Mouse (Mus musculus) Patski (cell line): ENCODE measurements around the gene S100a3. TPM values are rescaled to one million over a fixed set of nuclear protein-coding genes. Genes with fewer than 3 reads are reported as not detected.

Source experiments
- ATAC-seq: fragments of 100-300 bp; one replicate; pipeline ENCODE4 v1.8.0; 2021
- CTCF ChIA-PET: fragments of 350-600 bp; sonication (Branson Sonifier 250); formaldehyde crosslinking; loops from one replicate; lab custom pipeline; 2022; ENCODE audit warnings: inconsistent platforms; lab: Charles Lee
- POLR2A ChIA-PET: fragments of 350-600 bp; sonication (Branson Sonifier 250); formaldehyde crosslinking; loops from one replicate; lab custom pipeline; 2022; ENCODE audit warnings: antibody characterized with exemption, inconsistent platforms; lab: Charles Lee
- DNase-seq: peaks from one replicate; pipeline ENCODE4 v3.0.0-alpha.2; 2011; ENCODE audit warnings: low read depth, low spot score
- H3K27me3 ChIP-seq: fragments of 371-371 bp; one replicate; pipeline ENCODE4 v1.5.1; 2021
- CTCF ChIP-seq: fragments of 100-300 bp; IDR thresholded peaks from one replicate; pipeline ENCODE4 v1.5.1; 2021
- in situ Hi-C: fragments of 300-500 bp; cut with MboI; formaldehyde crosslinking; loops from 3 replicates; pipeline ENCODE4 v1.11.1; 2018; ENCODE audit warnings: low pct_unique_long_range_greater_than_20kb, mixed read lengths
- polyA plus RNA-seq: library from polyadenylated mRNA; unstranded; gene quantifications from one replicate; pipeline ENCODE4 v1.2.3, GENCODE M21; 2021

S100a3 gene
- polyA plus RNA-seq, 1 experiment from 2014 or later: 7.0 TPM

- TF ChIP-seq CTCF: no peak
- ChIA-PET CTCF (interaction anchor here (1.3 to 1.7 kb wide), 2 partner anchors 8 to 63 kb away, joined by 6 to 8 read pairs; no protein-coding TSS in a partner anchor), POLR2A (interaction anchor here (0.6 kb wide), 1 partner anchor 139 kb away, joined by 8 read pairs; no protein-coding TSS in a partner anchor)
- ATAC-seq: no peak
- no peak for DNase-seq
- in situ Hi-C loops: loop anchor here (5.0 kb wide), 2 partner anchors 60 to 230 kb away; no protein-coding TSS in a partner anchor
- no peaks in the 10 kb centered on the region for H3K27me3 ChIP-seq
These were observed 86.9 kb downstream of the S100a3 start for GRCm38 (mm10) chr3:90647291-90647690.

DNA sequence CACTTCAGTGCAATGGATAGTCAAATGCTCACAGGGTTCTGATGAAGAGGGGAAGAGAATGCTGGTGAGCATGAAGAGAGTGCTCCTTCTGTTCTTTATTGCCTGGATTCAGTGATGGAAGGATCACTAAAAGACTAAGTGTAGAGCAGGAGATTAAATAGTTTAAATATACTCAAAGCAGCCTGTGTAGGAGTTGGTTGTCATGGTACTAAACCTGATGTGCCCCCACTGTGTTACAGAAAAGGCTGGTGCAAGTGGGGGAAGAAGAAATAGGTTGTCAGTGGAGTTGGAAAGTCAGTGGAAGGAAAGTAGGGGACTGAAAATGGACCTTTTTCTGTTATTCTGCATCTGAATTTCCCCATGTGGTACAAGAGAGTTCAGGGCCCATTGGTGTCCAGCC lies 88.6 kb downstream of the S100a3 start:
- TF ChIP-seq CTCF: no peak
- in situ Hi-C loops: loop anchor here (5.0 kb wide), 2 partner anchors 62 to 232 kb away; no protein-coding TSS in a partner anchor
- DNase-seq (no peak), ATAC-seq (no peak)
- ChIA-PET POLR2A (interaction anchor here (1.5 kb wide), 1 partner anchor 35 kb away, joined by 3 read pairs; no protein-coding TSS in a partner anchor), CTCF (interaction anchor here (1.7 kb wide), 1 partner anchor 9 kb away, joined by 6 read pairs; no protein-coding TSS in a partner anchor)
- no peaks in the 10 kb centered on the region for H3K27me3 ChIP-seq

DNA sequence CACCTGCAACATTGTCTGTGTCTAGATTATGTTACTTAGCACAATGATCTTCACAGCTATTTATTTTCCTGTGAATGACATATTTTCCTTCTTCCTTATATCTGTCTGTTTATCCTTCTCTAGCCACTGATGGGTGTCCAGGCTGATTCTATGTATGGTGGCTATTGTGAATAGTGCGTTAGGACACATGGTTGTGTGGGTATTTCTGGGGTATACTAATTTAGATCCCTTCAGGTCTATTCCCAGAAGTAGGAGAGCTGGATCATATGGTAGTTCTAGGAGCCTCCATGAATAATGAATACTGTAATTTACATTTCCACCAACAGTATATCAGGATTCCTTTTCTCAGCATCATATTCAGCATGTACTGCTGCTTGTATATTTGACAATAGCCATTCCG lies 89.5 kb downstream of the S100a3 start:
- POLR2A ChIA-PET: no interaction called here
- no peak for TF ChIP-seq CTCF
- DNase-seq (no peak), ATAC-seq (no peak)
- no peaks in the 10 kb centered on the region for H3K27me3 ChIP-seq
- CTCF ChIA-PET: no interaction called here
- in situ Hi-C loops: loop anchor here (5.0 kb wide), 2 partner anchors 63 to 233 kb away; no protein-coding TSS in a partner anchor

Other genes starting within 250 kb of the S100a3 start
- gene Slc27a3, start 170.6 kb upstream of the S100a3 start, polyA plus RNA-seq: 2.9 TPM
- 77.8 TPM for gene Ints3, start 127.0 kb upstream of the S100a3 start, polyA plus RNA-seq
- 5.3 TPM for gene Npr1, start 94.7 kb upstream of the S100a3 start, polyA plus RNA-seq
- 129 TPM for gene Ilf2, start 84.5 kb upstream of the S100a3 start, polyA plus RNA-seq
- gene Snapin, start 69.5 kb upstream of the S100a3 start, polyA plus RNA-seq: 104 TPM
- 145 TPM for gene Chtop, start 51.1 kb upstream of the S100a3 start, polyA plus RNA-seq
- gene S100a1, start 46.2 kb upstream of the S100a3 start, polyA plus RNA-seq: 190 TPM
- gene S100a13, start 46.1 kb upstream of the S100a3 start, polyA plus RNA-seq: 54.3 TPM
- gene S100a14, start 33.7 kb upstream of the S100a3 start, polyA plus RNA-seq: 0.19 TPM
- gene S100a16, start 23.3 kb upstream of the S100a3 start, polyA plus RNA-seq: 164 TPM
- gene S100a2, start 29.7 kb downstream of the S100a3 start, polyA plus RNA-seq: not detected
- not detected for gene Gm42674, start 41.3 kb downstream of the S100a3 start, polyA plus RNA-seq
- 44.0 TPM for gene S100a4, start 43.2 kb downstream of the S100a3 start, polyA plus RNA-seq
- gene S100a5, start 47.9 kb downstream of the S100a3 start, polyA plus RNA-seq: not detected
- gene S100a6, start 52.3 kb downstream of the S100a3 start, polyA plus RNA-seq: 10,815 TPM
- gene S100a7a, start 93.4 kb downstream of the S100a3 start, polyA plus RNA-seq: 4.9 TPM
- not detected for gene S100a8, start 108.4 kb downstream of the S100a3 start, polyA plus RNA-seq
- not detected for gene S100a9, start 135.1 kb downstream of the S100a3 start, polyA plus RNA-seq
- 0.04 TPM for gene Pglyrp4, start 166.3 kb downstream of the S100a3 start, polyA plus RNA-seq
- gene Gm5849, start 217.3 kb downstream of the S100a3 start, polyA plus RNA-seq: not detected